Mouse (Mus musculus) spleen, adult 2 months (tissue): ENCODE data around the gene Tenm4. TPM values are rescaled to one million over a fixed set of nuclear protein-coding genes. Genes with fewer than 3 reads are reported as not detected.

ENCODE experiments used
- DNase-seq, 2 experiments: peaks; one replicate each; pipeline versions ENCODE4 v3.0.0 to v3.0.0-alpha.2; 2012 to 2021; ENCODE audit warnings: low spot score in 2 of 2, low read depth in 1 of 2
- H3K27ac ChIP-seq: fragments of 200-500 bp; 2 replicates; pipeline ENCODE4 v1.5.1; 2012; ENCODE audit warnings: low read length, inconsistent platforms; ENCODE audit not compliant: insufficient read depth
- H3K27me3 ChIP-seq: fragments of 200-500 bp; 2 replicates; pipeline ENCODE4 v1.6.1; 2012; ENCODE audit warnings: mild to moderate bottlenecking, moderate library complexity, low read length, inconsistent platforms; ENCODE audit not compliant: control insufficient read depth, insufficient read depth
- H3K36me3 ChIP-seq: fragments of 200-500 bp; 2 replicates; pipeline ENCODE4 v1.6.1; 2012; ENCODE audit warnings: mild to moderate bottlenecking, low read length, inconsistent platforms; ENCODE audit not compliant: control insufficient read depth, insufficient read depth
- H3K4me1 ChIP-seq: fragments of 200-500 bp; 2 replicates; pipeline ENCODE4 v1.6.1; 2011; ENCODE audit warnings: inconsistent platforms; ENCODE audit not compliant: control insufficient read depth, insufficient read depth, insufficient read length
- H3K4me3 ChIP-seq: fragments of 200-500 bp; 2 replicates; pipeline ENCODE4 v1.5.1; 2011; ENCODE audit warnings: mild to moderate bottlenecking, inconsistent platforms; ENCODE audit not compliant: insufficient read depth, insufficient read length; ENCODE audit errors: extremely low read depth
- CTCF ChIP-seq: fragments of 200-500 bp; IDR thresholded peaks from 2 replicates; pipeline ENCODE4 v1.5.1; 2011; ENCODE audit warnings: mild to moderate bottlenecking, inconsistent platforms; ENCODE audit not compliant: insufficient read depth, insufficient read length, insufficient replicate concordance; ENCODE audit errors: extremely low read depth
- POLR2A ChIP-seq: fragments of 200-500 bp; IDR thresholded peaks from 2 replicates; pipeline ENCODE4 v1.6.1; 2011; ENCODE audit warnings: low read depth, low read length, inconsistent platforms
- WGBS: fragments of 180-500 bp; shearing (Covaris S2); methylation state at CpG from one replicate; pipeline ENCODE4 v1.1.7; 2018; 5-methylcytosine and 5-hydroxymethylcytosine counted together
- polyA plus RNA-seq: library from polyadenylated mRNA; depleted of rRNA; stranded (reverse); fragments of >200 nt; gene quantifications from 2 replicates; pipeline ENCODE4 v1.2.3, GENCODE M21; 2012

Gene Tenm4
- polyA plus RNA-seq, 1 experiment, result 1.2 TPM

DNA sequence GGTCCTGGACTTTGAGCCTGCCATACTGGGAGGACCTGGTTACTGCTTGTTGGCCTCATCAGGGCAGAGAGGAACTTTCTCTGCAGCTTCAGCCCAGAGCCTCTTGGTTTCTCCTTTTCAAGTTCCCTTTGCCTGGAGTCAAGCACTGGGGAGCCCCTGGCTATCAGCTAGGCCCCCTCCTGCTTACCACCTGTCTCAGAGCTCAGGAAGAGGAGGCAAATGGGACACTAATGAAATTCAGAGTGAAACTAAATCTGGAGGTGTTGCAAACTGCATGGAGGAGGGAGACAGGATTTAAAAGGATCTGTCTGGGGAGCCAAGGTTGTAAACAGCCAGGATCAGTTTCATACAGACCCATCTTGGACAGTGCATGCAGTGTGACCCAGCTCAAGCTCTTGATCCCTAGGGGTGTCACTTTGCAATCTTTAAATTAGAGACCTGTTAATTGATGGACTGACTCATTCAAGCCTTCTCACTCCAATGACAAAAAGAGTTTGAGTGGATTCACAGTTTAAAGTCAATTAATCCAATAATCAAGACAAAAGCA is 269.2 kb downstream of the Tenm4 start:
- no peaks in the 10 kb centered on the region for H3K36me3 ChIP-seq
- H3K27me3 ChIP-seq, result no peaks in the 10 kb centered on the region
- no peak overlapping the region for H3K27ac ChIP-seq
- no peak overlapping the region for H3K4me3 ChIP-seq
- H3K4me1 ChIP-seq, result no peaks in the 10 kb centered on the region
- no peak for DNase-seq
- no peak for TF ChIP-seq CTCF
- no peak for TF ChIP-seq POLR2A

DNA sequence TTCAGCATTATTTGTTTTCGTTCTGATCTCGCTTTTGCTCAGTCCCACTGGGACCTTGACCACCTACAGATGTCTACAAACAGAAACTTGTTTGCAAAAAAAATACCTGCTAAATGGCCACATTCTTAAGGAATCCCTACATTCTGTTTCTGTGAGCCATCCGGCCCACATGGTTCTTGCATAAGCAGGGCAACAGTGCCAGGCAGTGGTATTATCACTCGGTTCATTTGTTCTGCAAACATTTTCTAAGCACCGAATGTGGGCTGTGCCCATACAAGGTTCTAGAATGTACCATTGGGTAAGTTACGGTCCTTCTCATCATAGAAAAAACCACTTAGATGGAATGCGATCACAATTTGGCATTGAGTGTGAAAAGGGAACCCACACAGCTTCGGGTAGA is 274.7 kb downstream of the Tenm4 start:
- TF ChIP-seq POLR2A (no peak), CTCF (no peak)
- DNase-seq, result no peak
- Histone ChIP-seq H3K4me1 (no peaks in the 10 kb centered on the region), H3K4me3 (no peak overlapping the region), H3K36me3 (no peaks in the 10 kb centered on the region), H3K27me3 (no peaks in the 10 kb centered on the region), H3K27ac (no peak overlapping the region)
- WGBS, result 90% methylated on average over 8 of the region's 8 CpGs

DNA sequence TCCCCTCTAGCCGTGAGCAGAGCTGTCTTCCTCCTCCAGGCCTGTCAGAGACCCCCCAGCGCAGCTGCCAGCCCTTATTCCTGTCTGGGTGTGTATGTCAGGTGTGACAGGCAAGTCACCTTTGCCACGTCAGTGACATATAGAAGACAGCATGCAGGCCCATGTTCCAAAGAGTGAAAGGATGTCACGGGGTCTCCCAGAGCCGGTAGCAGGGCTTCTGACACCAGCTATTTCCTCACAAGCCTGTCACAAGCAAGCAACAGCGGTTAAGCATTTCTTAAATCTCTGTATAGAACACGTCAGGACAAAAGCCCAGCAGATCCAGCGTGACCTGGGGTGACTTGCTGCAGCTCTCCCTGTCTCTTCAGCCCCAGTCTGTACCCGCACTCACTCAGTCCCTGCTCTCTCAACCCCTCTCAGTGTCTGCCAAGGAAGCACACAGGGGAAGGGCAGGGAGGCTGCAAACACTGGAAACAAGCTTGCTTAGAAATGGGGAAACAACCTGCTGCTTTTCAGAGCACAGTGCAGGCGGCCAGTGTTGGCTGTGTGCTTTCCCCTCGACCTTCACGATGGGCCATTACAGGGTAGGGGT is 276.9 kb downstream of the Tenm4 start:
- no peaks in the 10 kb centered on the region for H3K4me1 ChIP-seq
- DNase-seq, result no peak
- H3K27me3 ChIP-seq, result no peaks in the 10 kb centered on the region
- no peak for TF ChIP-seq POLR2A
- no peak for TF ChIP-seq CTCF
- no peak overlapping the region for H3K4me3 ChIP-seq
- 69% methylated on average over 12 of the region's 12 CpGs for WGBS
- H3K36me3 ChIP-seq, result no peaks in the 10 kb centered on the region
- H3K27ac ChIP-seq, result no peak overlapping the region

DNA sequence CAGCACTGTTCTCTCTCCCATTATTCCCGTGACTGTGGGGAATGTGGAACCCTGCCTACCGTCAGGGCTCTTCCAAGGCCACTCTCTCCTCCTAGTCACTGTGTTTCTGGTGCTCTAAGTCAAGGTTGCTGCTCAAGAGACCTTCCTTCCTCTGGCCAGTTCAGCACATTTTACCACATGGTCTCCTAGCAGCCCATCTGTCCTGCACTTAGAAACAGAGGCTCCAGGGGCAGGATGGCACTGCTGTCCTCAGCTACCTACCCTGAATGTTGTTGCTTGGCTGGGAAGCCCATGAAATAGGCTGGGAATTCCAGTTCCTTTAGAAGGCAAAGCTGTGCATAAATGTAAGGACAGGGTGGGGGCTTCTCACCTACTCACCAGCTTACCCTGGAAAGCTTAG is 284.9 kb downstream of the Tenm4 start:
- H3K36me3 ChIP-seq, result no peaks in the 10 kb centered on the region
- no peak overlapping the region for H3K4me3 ChIP-seq
- H3K27ac ChIP-seq, result no peak overlapping the region
- TF ChIP-seq CTCF (no peak), POLR2A (no peak)
- WGBS, result 71% methylated on average over 2 of the region's 2 CpGs
- no peaks in the 10 kb centered on the region for H3K27me3 ChIP-seq
- H3K4me1 ChIP-seq, result peaks cover 14% of the 10 kb centered on the region
- DNase-seq, result no peak

DNA sequence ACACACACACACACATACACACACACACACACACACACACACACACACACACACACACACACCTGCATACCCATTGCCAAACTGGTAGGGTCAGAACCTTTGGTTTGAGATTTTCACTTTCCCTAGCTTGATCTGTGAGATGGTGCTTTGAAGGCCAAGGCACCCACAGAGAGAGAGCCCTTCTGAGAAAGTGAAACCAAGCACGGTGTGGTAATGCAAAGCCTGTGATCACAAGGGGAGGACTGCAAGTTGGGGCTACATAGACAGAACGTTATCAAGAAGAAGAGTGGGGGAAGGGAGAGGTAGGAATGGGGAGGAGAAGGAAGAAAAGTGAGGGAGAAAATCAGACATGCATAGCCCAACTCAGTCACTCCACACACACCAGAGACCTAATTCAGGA is 285.6 kb downstream of the Tenm4 start:
- no peak overlapping the region for H3K4me3 ChIP-seq
- H3K27me3 ChIP-seq, result no peaks in the 10 kb centered on the region
- 3% methylated on average over 2 of the region's 2 CpGs for WGBS
- H3K4me1 ChIP-seq, result peaks cover 14% of the 10 kb centered on the region
- H3K27ac ChIP-seq, result no peak overlapping the region
- H3K36me3 ChIP-seq, result no peaks in the 10 kb centered on the region
- TF ChIP-seq POLR2A, result no peak
- TF ChIP-seq CTCF, result no peak
- DNase-seq, result no peak

DNA sequence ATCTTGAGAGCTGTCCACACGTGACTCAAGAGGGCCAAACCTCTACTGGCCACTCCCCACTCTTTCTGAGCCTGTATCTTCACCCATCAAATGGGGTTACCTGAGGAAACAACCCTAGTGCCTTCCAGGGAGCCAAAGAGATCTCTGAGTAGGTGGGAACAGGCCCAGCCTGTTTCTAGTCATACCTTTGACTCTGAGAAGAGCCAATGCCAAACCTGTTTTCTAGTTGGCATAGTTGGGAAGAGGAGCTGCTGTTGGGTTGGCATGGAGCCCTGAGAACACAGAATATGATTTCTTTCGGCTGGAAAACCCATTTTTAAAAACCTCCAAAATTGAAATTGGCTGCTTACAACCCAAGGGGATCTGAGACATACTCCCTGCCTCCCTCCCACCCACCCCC is 286.8 kb downstream of the Tenm4 start:
- Histone ChIP-seq H3K4me1 (peaks cover 14% of the 10 kb centered on the region), H3K4me3 (no peak overlapping the region), H3K36me3 (no peaks in the 10 kb centered on the region), H3K27me3 (no peaks in the 10 kb centered on the region), H3K27ac (no peak overlapping the region)
- DNase-seq, result no peak
- WGBS, result 75% methylated on average over 2 of the region's 2 CpGs
- no peak for TF ChIP-seq POLR2A
- TF ChIP-seq CTCF, result no peak

DNA sequence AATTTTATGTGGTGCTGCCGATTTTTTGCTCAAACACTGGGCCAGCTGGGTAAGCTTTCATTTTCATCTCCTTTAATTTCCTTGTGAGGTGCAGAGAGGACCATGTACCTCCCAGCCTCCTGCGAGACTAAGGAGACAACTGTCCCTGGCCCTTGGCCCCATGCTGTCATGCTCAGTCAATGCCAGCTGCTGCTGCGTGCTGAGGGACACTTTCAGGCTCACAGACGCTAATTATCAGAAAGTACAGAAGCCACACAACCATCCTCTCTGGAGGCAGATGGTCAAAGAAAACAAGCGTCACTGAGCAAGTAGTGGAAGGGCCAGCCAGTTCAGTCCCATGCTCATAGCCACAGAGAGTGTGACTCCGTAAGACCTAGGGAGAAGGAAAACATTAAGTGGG is 287.9 kb downstream of the Tenm4 start:
- WGBS, result 86% methylated on average over 6 of the region's 6 CpGs
- H3K27ac ChIP-seq, result no peak overlapping the region
- no peaks in the 10 kb centered on the region for H3K27me3 ChIP-seq
- H3K36me3 ChIP-seq, result no peaks in the 10 kb centered on the region
- no peak for TF ChIP-seq POLR2A
- TF ChIP-seq CTCF, result no peak
- DNase-seq, result no peak
- H3K4me1 ChIP-seq, result peaks cover 14% of the 10 kb centered on the region
- H3K4me3 ChIP-seq, result no peak overlapping the region
